Mouse (Mus musculus) C2C12 (cell line): ENCODE measurements around the gene Pdcd11.

Experiments
- CEBPB ChIP-seq: IDR thresholded peaks from one replicate; pipeline ENCODE4 v1.6.1; 2011; ENCODE audit warnings: low read depth, mild to moderate bottlenecking, control low read depth, moderate library complexity
- CTCF ChIP-seq: IDR thresholded peaks from one replicate; pipeline ENCODE4 v1.5.1; 2011; ENCODE audit not compliant: control insufficient read depth, insufficient read depth, insufficient read length
- FOSL1 ChIP-seq: IDR thresholded peaks from one replicate; pipeline ENCODE4 v1.8.0; 2011; ENCODE audit warnings: mild to moderate bottlenecking, low read length; ENCODE audit not compliant: poor library complexity, insufficient read depth, severe bottlenecking
- MAX ChIP-seq: IDR thresholded peaks from one replicate; pipeline ENCODE4 v1.6.1; 2011; ENCODE audit warnings: mild to moderate bottlenecking, control low read depth
- MYOG ChIP-seq: IDR thresholded peaks from one replicate; pipeline ENCODE4 v1.6.1; 2011; ENCODE audit not compliant: control insufficient read depth, insufficient read length; ENCODE audit errors: extremely low read depth
- USF1 ChIP-seq: IDR thresholded peaks from one replicate; pipeline ENCODE4 v1.6.1; 2011; ENCODE audit warnings: low read depth, mild to moderate bottlenecking, control low read depth, moderate library complexity

DNA sequence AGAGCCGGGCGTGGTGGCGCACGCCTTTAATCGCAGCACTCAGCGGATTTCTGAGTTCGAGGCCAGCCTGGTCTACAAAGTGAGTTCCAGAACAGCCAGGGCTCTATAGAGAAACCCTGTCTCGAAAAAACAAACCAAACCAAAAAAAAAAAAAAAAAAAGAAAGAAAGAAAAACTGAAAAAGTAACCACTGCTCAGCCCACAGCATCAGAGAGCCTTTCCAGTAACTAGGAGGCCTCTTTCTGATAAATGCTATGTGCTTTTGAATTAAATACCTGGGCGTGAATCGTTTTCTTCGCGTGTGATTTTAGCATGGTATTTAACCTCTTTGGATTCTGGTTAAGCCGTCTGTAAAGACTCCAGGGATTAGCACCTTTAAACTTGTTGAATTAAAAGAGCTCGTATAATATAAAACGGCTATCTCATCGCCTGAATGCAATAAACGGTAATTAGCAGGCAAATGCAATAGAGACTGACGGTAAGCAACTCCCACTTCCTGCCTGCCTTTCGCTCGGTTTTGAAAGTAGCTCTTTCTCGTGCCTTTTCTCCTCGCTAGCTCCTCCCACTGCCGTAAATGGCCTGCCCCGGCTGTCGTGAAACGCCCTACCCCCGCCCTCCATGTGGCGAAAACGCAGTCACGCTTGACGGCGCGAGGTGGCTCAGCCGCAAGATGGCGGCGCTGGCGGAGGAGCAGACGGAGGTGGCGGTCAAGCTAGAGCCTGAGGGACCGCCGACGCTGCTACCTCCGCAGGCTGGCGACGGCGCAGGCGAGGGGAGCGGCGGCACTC, 23.3 kb upstream of the Pdcd11 start, which contains the start of gene Taf5:
- TF ChIP-seq CTCF (no peak), MAX (peak; percentile 94), CEBPB (no peak), USF1 (no peak), MYOG (no peak), FOSL1 (no peak)
